Mouse (Mus musculus) heart, embryonic 12.5 days (tissue): ENCODE measurements around the gene Tmem218. TPM values are rescaled to one million over a fixed set of nuclear protein-coding genes. Genes with fewer than 3 reads are reported as not detected.

Source experiments
- ATAC-seq: fragments of 200-750 bp; cut with Nextera tagmentation; 2 replicates; pipeline ENCODE4 v1.8.0; 2017; ENCODE audit warnings: moderate TSS enrichment, moderate library complexity; ENCODE audit not compliant: insufficient number of reproducible peaks, low FRiP score
- H3K27ac ChIP-seq: fragments of 300-500 bp; sonication (generic); 2 replicates; pipeline ENCODE4 v1.5.1; 2016; ENCODE audit warnings: mild to moderate bottlenecking, moderate library complexity; ENCODE audit not compliant: poor library complexity, severe bottlenecking
- H3K27me3 ChIP-seq: fragments of 300-500 bp; sonication (generic); replicated peaks from 2 replicates; pipeline ENCODE4 v1.6.1; 2016; ENCODE audit warnings: mild to moderate bottlenecking, moderate library complexity
- H3K36me3 ChIP-seq: fragments of 300-500 bp; sonication (generic); 2 replicates; pipeline ENCODE4 v1.6.1; 2016; ENCODE audit warnings: mild to moderate bottlenecking, moderate library complexity
- H3K4me1 ChIP-seq: fragments of 300-500 bp; sonication (generic); replicated peaks from 2 replicates; pipeline ENCODE4 v1.6.1; 2016; ENCODE audit warnings: mild to moderate bottlenecking
- H3K4me2 ChIP-seq: fragments of 300-500 bp; sonication (generic); 2 replicates; pipeline ENCODE4 v1.6.1; 2016; ENCODE audit warnings: mild to moderate bottlenecking, moderate library complexity
- H3K4me3 ChIP-seq: fragments of 300-500 bp; sonication (generic); 2 replicates; pipeline ENCODE4 v1.5.1; 2016; ENCODE audit warnings: mild to moderate bottlenecking
- H3K9ac ChIP-seq: fragments of 300-500 bp; sonication (generic); 2 replicates; pipeline ENCODE4 v1.6.1; 2016; ENCODE audit warnings: mild to moderate bottlenecking, moderate library complexity
- H3K9me3 ChIP-seq: fragments of 300-500 bp; sonication (generic); replicated peaks from 2 replicates; pipeline ENCODE4 v1.6.1; 2016; ENCODE audit warnings: mild to moderate bottlenecking, moderate library complexity
- WGBS: fragments of 180-500 bp; shearing (Covaris S2); methylation state at CpG from one replicate; pipeline ENCODE4 v1.1.7; 2016; 5-methylcytosine and 5-hydroxymethylcytosine counted together
- polyA plus RNA-seq: library from polyadenylated mRNA; unstranded; fragments of >200 nt; fragmentation: Nextera tagmentation; extraction: Ambion mirVana; gene quantifications from 2 replicates; pipeline ENCODE4 v1.2.1, GENCODE M21; 2016

Gene Tmem218
- polyA plus RNA-seq, 1 experiment from 2014 or later: 8.2 TPM

DNA sequence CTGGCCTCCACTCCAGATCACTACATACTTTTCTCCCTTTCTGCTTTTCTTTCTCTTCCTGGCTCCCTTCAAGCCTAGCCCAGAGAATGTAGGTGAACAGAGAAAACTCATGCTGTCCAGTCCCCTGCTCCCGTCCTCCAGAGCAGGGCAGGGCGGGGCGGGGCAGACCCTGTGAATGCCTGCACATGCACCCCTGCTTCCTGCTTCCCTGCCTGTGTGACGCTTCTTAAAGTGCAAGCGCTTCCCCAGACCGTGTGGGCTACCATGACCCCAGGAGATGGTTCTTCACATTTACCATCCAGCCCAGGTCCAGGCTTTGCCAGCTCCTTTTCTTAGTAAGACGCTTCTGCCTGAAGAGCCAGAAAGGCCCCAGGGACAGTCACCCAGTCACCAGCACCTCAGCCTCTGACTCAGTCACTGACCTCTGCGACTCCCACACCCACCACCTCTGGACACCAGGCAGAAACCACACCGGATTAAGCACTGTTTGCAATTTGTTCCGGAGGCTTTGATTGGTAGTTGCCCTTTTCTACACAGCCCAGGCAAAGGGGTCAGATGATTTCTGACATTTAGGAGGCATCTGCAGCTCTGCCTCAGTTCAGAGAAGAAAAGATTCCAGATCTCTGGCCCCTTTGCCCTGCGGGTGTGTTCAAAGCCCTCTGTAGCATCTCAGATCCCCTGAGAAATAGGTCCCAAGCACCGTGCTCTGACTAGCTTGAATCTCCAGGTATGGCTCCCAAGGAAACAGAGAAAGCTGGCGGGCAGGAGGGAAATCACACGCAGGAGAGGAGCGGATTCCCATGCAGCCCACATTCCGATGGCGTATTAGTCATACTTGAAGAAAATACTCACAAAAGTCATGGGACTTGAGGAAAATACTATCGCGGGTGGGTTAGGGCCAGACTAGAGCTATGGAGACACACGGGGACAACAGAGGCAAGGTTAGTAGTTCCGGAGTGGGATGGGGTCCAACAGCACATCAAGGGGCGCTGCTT is 24.5 kb downstream of the Tmem218 start:
- ATAC-seq: no peak
- Histone ChIP-seq H3K4me1 (no peaks in the 10 kb centered on the region), H3K9ac (no peak overlapping the region), H3K4me3 (no peak overlapping the region), H3K4me2 (no peak overlapping the region), H3K27me3 (no peaks in the 10 kb centered on the region), H3K9me3 (no peaks in the 10 kb centered on the region), H3K36me3 (no peaks in the 10 kb centered on the region), H3K27ac (no peak overlapping the region)
- WGBS: 67% methylated on average over 22 of the region's 22 CpGs

DNA sequence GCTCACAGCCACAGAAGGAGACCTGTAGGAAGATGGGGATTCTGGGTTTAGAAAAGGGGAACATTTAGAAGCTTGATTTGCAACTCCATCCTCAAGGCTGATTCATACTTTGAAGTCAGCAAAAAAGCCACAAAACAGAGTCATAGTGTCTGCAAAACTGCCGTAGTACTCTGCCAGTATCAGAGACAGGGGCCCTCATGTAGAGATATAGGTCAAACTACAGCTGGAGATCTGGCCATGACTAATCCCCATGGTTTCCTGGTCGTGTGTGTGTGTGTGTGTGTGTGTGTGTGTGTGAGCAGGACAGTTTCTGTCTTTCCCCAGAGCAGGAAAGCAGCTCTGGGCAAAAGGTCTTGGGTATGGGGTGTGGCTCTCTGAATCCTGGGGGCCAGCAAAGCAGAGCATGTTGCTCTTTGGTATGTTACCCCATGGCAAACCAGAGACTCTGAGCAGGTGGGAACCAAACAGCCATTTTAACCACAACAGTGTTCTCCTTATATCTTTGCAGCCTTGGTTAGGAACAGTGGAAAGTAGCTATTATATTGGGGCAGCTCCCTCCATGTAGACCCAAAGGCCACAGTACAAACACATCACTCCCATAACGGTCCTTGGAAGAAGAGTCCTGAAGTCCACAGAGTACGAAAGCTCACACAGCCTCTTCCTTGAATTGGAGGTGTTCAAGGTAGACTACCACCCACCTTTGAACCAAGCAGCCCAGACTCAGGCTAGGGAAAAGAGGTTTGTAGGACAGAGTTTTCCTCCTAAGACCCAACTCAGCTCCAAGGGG is 28.1 kb downstream of the Tmem218 start:
- Histone ChIP-seq H3K4me3 (no peak overlapping the region), H3K4me1 (no peaks in the 10 kb centered on the region), H3K9ac (no peak overlapping the region), H3K4me2 (no peak overlapping the region), H3K27ac (no peak overlapping the region), H3K27me3 (no peaks in the 10 kb centered on the region), H3K36me3 (no peaks in the 10 kb centered on the region), H3K9me3 (no peaks in the 10 kb centered on the region)
- 52% methylated on average over 4 of the region's 4 CpGs for WGBS
- ATAC-seq: no peak

DNA sequence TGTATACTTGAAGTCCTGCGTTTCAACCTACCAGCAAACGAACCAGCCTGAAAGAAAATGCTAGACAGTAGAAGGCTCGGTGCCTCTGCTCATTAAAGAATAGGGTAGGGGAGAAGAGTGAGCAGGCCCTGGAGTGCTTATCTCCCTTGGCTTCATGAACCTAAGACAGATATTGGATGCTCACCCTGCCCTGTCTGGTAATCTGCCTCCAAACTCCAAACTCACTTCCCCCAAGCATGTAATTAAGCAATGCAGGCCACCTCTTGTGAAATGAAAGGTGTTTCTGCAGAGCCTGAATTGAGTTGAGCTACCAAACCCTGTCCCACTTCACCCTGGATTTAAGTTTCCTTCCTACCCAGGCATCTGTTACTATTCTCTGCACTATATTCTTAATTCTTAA is 34.7 kb downstream of the Tmem218 start:
- WGBS: 75% methylated on average over 3 of the region's 3 CpGs
- Histone ChIP-seq H3K4me1 (0 out of 2 replicates have a peak, but pooled peaks cover 4% of the 10 kb centered on the region), H3K36me3 (no peaks in the 10 kb centered on the region), H3K27ac (no peak overlapping the region), H3K27me3 (no peaks in the 10 kb centered on the region), H3K9ac (no peak overlapping the region), H3K4me2 (no peak overlapping the region), H3K4me3 (no peak overlapping the region), H3K9me3 (no peaks in the 10 kb centered on the region)
- ATAC-seq: no peak

DNA sequence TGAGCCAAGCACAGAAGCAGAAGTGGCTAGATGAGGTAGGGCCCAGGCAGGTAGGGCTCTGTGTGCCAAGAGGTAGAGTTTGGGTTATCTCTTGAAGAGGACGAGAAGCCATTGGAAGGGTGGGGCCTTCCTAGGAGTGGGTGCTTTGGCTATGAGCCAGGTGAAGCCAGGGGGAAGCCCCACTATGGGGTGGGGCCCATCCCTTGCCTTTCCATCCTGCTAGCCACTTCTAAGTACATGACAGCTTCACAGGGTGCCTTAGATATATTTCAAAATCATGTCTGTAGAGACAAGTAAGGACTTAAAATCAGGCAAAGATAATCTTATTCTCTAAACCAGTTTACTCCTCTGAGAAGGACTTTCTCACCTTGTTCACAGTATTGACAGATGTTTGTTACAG is 36.6 kb downstream of the Tmem218 start:
- H3K36me3 ChIP-seq: no peaks in the 10 kb centered on the region
- no peak overlapping the region for H3K27ac ChIP-seq
- no peak overlapping the region for H3K4me2 ChIP-seq
- 75% methylated on average over 1 of the region's 1 CpGs for WGBS
- no peak overlapping the region for H3K4me3 ChIP-seq
- no peaks in the 10 kb centered on the region for H3K27me3 ChIP-seq
- ATAC-seq: no peak
- no peaks in the 10 kb centered on the region for H3K9me3 ChIP-seq
- no peak overlapping the region for H3K9ac ChIP-seq
- H3K4me1 ChIP-seq: peaks cover 8% of the 10 kb centered on the region; the same call in 1 of the 2 replicates

DNA sequence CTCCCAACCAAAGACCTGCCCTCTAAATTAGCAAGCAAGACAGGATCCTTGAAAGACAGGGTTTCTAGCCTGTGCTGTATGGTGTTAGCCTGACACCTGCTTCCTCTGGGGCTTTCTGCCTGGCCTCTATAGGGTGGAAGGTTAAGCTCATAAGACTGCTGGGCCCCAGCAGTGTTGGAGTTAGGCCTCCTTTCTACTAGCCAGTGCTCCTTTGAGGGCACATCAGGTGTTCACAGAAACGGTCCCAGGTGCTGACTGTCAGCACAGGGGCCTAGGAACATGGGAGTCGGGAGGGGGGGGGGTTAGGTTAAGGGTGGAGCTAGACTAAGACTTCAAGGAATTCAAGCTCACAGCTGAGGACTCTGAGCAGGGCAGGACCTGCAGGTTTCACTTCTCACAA is 37.4 kb downstream of the Tmem218 start:
- Histone ChIP-seq H3K9me3 (no peaks in the 10 kb centered on the region), H3K27me3 (no peaks in the 10 kb centered on the region), H3K9ac (no peak overlapping the region), H3K4me1 (peaks cover 8% of the 10 kb centered on the region; the same call in 1 of the 2 replicates), H3K36me3 (no peaks in the 10 kb centered on the region), H3K4me3 (no peak overlapping the region), H3K4me2 (no peak overlapping the region), H3K27ac (no peak overlapping the region)
- 48% methylated on average over 2 of the region's 2 CpGs for WGBS
- ATAC-seq: no peak

DNA sequence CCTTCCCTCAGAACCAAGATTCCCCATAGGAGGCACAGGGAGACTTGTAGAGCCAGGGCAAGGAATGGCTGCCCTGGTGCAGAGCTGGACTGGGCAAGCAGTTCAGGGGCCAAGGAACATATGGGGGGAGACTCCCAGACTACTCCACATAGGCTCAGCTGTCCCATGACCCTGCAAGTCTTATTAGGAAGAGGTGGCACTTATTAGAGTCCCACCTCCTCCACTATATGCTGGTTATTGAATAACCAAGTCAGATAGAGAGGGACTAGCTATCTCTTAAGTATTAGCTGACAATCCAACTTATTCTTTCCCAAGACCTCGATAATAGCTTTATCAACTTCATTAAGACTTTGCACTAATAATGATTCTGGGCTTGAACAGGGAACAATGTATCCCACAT is 37.8 kb downstream of the Tmem218 start:
- 75% methylated on average over 1 of the region's 1 CpGs for WGBS
- no peak for ATAC-seq
- Histone ChIP-seq H3K27ac (no peak overlapping the region), H3K27me3 (no peaks in the 10 kb centered on the region), H3K9ac (no peak overlapping the region), H3K36me3 (no peaks in the 10 kb centered on the region), H3K4me1 (peaks cover 8% of the 10 kb centered on the region; the same call in 1 of the 2 replicates), H3K4me3 (no peak overlapping the region), H3K9me3 (no peaks in the 10 kb centered on the region), H3K4me2 (no peak overlapping the region)

DNA sequence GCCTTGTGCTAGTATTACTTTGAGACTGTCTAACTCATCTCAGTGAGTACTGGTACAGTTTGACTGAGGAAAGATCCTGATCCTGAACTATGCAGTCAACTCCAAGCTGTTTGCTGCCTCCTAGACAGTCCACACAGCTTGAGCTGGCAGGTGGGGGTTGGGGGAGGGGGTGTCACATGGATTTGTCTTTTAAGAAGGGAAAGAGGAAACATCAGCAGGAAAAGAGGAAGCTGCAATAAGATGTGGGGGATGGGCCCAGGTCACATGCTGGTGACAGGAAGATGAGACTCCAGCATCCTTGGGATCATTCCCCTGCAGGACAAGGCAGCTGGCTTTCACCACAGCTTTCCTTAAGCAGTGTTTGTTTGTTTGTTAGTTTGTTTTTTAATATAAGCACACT is 39.4 kb downstream of the Tmem218 start:
- no peak for ATAC-seq
- no peak overlapping the region for H3K9ac ChIP-seq
- H3K9me3 ChIP-seq: no peaks in the 10 kb centered on the region
- no peaks in the 10 kb centered on the region for H3K36me3 ChIP-seq
- no peak overlapping the region for H3K4me3 ChIP-seq
- H3K4me1 ChIP-seq: peaks cover 8% of the 10 kb centered on the region; the same call in 1 of the 2 replicates
- H3K4me2 ChIP-seq: no peak overlapping the region
- H3K27me3 ChIP-seq: no peaks in the 10 kb centered on the region
- H3K27ac ChIP-seq: no peak overlapping the region

DNA sequence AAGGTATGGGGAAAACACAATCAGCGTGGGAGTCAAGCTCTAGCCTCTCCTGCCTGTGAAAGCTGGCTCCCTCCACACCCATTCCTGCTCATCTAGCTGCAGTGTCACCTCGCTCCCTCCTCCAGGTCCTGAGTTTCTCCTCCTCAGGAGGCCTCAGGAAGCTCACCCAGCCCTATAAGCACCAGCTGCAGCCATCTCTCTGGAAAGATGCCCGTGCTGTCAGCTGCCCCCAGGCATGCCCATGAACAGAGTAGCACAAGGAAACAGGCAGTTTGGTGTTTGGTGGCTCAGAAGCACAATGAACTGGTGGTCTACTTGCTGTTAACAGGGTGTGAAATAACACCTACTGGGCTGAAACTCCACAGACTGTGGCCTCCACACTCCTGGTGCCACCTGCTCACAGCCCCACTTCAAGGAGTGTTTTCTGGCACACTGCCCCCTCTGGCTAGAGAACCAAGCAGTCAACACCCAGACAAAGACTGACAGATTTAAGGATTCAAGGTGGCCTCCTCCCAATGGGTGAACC is 40.4 kb downstream of the Tmem218 start:
- no peak overlapping the region for H3K4me2 ChIP-seq
- WGBS: 43% methylated on average over 3 of the region's 3 CpGs
- H3K36me3 ChIP-seq: no peaks in the 10 kb centered on the region
- H3K9ac ChIP-seq: no peak overlapping the region
- peaks cover 8% of the 10 kb centered on the region; the same call in 1 of the 2 replicates for H3K4me1 ChIP-seq
- no peaks in the 10 kb centered on the region for H3K9me3 ChIP-seq
- ATAC-seq: 0 out of 2 replicates have a peak, but pooled peaks have one; percentile 24
- no peaks in the 10 kb centered on the region for H3K27me3 ChIP-seq
- H3K4me3 ChIP-seq: no peak overlapping the region
- H3K27ac ChIP-seq: no peak overlapping the region

DNA sequence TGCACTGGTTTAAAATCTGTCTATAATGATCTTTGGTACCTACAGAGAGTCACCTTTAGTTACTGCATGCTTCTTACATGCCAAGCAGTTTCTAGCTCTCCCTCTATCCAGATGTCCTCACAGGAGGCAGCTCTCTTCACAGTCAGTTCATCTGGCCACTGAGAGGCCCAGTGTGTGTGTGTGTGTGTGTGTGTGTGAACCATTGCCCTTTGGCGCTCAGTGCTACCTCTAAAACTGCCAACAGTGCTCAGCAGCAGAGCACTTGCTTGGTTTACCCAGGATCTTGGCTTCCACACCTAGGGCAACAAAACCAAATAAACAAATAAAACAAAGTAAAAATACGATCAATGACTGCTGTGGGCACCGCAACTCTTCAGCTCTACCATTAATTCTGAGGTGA is 42.0 kb downstream of the Tmem218 start:
- WGBS: 81% methylated on average over 3 of the region's 3 CpGs
- no peak for ATAC-seq

DNA sequence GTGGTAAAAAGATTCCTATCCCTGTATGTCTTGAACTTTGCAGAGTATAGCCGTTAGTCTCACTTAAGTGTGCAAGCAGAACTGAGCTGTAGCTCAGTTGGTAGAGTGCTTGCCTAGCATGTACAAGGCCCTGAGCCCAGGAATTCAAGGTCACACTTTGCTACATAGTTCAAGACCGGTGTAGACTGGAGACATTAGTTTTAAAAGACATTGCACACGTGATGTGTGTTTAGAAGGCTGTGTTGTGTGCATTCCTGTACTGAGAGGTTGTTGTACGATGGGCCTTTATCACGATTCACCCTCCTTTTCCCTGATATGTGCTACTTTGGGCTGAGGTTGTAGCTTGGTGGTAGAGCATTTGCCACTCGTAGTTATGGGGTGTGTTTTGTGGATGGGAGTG is 42.6 kb downstream of the Tmem218 start:
- H3K4me1 ChIP-seq: peaks cover 14% of the 10 kb centered on the region
- no peak overlapping the region for H3K27ac ChIP-seq
- H3K4me2 ChIP-seq: no peak overlapping the region
- H3K36me3 ChIP-seq: no peaks in the 10 kb centered on the region
- no peak for ATAC-seq
- no peak overlapping the region for H3K9ac ChIP-seq
- no peak overlapping the region for H3K4me3 ChIP-seq
- no peaks in the 10 kb centered on the region for H3K9me3 ChIP-seq
- H3K27me3 ChIP-seq: no peaks in the 10 kb centered on the region
- WGBS: 71% methylated on average over 6 of the region's 6 CpGs

More for the DNA sequence above, 42.0 kb downstream of the Tmem218 start:
- Histone ChIP-seq H3K4me3 (no peak overlapping the region), H3K27me3 (no peaks in the 10 kb centered on the region), H3K36me3 (no peaks in the 10 kb centered on the region), H3K9me3 (no peaks in the 10 kb centered on the region), H3K27ac (no peak overlapping the region), H3K4me1 (peaks cover 14% of the 10 kb centered on the region), H3K4me2 (no peak overlapping the region), H3K9ac (no peak overlapping the region)

DNA sequence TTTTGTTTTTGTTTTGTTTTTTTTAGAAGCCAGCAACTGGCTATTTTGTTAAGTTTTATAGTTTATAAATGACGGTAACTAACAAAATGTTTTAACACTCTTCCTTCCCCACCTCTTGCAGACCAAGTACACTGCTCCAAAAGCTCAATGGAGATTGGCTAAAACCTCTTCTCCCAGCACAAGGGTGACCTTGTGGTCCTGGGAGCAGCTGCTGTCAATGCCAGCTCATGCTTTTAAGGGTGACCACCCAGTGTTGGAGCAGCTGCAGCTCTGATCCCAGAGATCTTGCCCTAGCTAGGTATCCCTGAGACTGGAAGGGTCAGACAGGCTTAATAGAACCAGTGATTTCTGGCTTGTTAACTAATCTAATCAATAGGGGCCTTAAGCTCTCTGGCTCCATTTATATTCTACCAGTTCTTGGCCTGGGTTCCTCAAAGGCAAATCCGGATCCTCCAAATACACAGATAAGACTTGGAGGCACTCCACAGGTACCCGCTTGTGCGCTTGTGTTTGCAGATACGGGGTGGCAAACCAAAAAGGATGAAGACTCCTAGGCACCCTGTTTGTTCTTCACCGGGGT is 46.6 kb downstream of the Tmem218 start:
- Histone ChIP-seq H3K36me3 (no peaks in the 10 kb centered on the region), H3K4me2 (peak overlapping the region; percentile 94), H3K27me3 (0 out of 2 replicates have a peak, but pooled peaks cover 6% of the 10 kb centered on the region), H3K27ac (no peak overlapping the region), H3K4me3 (peak overlapping the region; percentile 56), H3K9me3 (no peaks in the 10 kb centered on the region), H3K4me1 (peaks cover 5% of the 10 kb centered on the region), H3K9ac (peak overlapping the region; percentile 66)
- WGBS: 14% methylated on average over 6 of the region's 6 CpGs
- ATAC-seq: no peak
